Mouse (Mus musculus) left cerebral cortex, postnatal 25 days (tissue): ENCODE results near the gene Itgb5. TPM values are rescaled to one million over a fixed set of nuclear protein-coding genes. Genes with fewer than 3 reads are reported as not detected.

ENCODE experiments used
- DNase-seq, 2 experiments: peaks; one replicate each; pipeline ENCODE4 v3.0.0; 2022; ENCODE audit warnings: low spot score in 2 of 2, mixed read lengths in 1 of 2
- intact Hi-C: fragments of 180-260 bp; cut with DNase I; formaldehyde crosslinking; loops from one replicate; pipeline ENCODE4 v1.15.1; 2025
- total RNA-seq, 2 experiments: library from RNA; stranded (reverse); gene quantifications; 2 replicates each; pipeline ENCODE4 v1.2.3; 2021

Itgb5 gene
- total RNA-seq: 10 to 100 TPM; 37.3 to 39.3 TPM

DNA sequence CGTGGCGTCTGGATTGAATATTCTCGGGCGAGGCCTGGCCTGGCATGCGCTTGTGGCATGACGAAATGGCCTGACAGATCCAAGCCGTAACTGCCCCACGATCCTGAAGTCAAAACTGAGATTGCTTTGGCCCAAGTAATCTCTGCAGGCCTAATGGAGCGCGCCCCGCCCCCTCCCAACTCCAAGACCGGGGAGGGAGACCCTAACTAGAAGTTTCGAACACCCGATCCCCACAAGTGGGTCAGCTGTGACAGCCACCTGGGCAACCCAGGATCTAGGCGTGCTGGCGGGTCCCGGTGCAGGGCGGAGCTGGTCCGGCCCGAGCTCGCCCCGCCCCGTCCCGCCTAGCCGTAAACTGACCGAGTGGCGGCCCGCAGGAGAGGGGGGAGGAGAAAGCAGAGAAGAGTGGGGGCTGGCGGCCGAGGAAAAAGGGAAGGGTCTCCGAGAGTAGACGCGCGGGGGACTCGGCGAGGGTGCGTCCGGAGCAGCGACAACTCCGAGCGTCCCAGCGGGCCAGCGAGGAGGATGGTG is at the start of gene Itgb5:
Gene Itgb5, plus strand, starts transcription at position 365 of the 531 bp plus-strand sequence.
- intact Hi-C loops: loop anchor here (5.0 kb wide), 1 partner anchor 283 kb away; no protein-coding TSS in a partner anchor
- DNase-seq: peak in 1 of 2 experiments; percentile 37

DNA sequence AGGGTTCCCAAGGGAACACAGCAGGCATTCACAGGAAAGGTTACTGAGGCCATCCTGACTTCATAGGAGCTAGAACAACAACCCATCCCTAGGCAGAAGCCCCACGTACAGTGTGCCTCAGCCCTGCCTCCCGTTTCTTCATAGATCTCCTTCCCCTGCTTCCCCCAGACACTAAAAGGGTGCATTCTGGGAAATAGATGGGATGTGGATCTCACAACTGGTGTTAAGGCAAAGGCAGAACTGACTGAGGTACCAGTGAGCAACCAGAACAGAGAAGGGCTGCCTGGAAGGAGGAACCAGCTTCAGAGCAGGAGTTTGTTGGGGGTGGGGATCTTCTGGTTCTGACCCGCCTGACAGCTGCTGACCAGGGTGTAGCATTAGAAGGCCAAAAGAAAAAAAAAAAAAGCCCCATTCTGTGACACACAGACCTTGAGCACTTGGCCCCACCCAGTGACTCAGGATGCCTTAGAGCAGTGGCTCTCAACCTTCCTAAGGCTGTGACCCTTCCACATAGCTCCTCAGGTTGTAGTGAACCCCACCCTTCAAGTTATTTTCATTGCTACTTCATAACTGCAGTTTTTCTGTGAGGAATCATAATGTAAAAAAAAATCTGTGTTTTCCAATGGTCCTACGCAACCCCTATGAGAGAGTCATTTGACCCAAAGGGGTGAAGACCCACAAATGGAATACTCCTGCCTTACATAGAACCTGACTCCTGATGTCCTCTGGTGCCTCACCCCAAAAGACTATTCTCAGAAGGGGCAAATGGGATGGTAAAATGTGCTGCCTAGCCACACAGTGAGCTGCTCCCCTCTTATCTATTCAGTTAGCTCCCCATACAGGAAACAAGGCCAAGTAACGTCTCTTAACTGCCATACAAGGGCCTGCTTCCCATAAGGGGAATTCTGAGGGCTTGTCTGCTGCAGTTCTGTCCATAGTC is 47.4 kb upstream of the Itgb5 start:
- intact Hi-C loops: no loop called here
- DNase-seq: no peak

- intact Hi-C loops: no loop called here
- DNase-seq: no peak
Measured at GRCm38 (mm10) chr16:33782729-33783091, 46.8 kb upstream of the Itgb5 start.

DNA sequence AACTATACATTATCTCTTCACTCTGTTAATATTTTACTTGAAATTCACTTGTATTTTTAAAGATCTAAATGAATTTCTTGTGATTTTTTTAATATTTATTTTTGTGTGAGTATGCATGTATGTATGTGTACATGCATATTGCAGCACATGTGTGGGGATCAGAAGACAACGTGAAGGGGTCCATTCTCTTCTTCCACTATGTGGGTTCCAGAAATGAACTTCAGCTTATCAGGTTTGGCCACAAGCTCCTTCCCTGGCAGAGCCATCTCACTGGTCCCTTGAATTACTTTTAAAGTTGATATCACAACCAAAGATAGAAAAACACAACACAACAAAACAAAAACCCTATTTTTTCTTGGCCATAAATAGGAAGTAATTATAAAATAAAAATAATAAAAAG is 44.9 kb upstream of the Itgb5 start:
- DNase-seq: no peak
- intact Hi-C loops: no loop called here

DNA sequence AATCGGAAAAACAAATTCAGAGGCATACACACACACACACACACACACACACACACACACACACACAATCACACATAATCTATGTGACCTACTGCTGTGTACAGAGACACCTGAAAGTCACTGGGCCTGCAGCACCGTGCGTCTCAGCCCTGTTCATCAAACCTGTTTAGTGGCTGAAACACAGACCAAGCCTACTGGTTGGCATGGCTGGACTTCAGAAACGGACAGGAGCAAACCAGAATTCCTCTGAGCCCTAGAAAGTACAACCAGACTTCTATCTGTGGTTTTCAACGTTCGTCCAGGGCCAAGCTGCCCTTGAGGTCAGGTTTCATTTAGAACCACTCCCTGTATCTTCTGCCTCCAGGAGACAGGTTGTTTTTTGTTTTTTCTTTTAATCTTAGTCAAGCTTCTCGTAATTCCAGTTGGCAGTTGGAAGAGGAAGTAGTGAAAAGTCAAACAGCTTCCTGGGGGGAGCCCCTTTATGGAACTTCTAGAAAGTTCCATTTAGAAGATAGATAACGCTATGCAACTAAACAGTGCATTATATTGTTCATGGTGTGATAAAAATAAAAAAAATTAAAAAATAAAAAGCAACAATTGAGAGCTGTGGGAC is 44.3 kb upstream of the Itgb5 start:
- intact Hi-C loops: no loop called here
- no peak for DNase-seq

GRCm38 (mm10) chr16:33786657-33787390 is 42.6 kb upstream of the Itgb5 start:
- intact Hi-C loops: no loop called here
- no peak for DNase-seq

- no peak for DNase-seq
- intact Hi-C loops: no loop called here
Measured at GRCm38 (mm10) chr16:33793846-33794791, 35.3 kb upstream of the Itgb5 start, which contains the start of gene Muc13. Gene Muc13 (plus strand): TSS chr16:33794037.

GRCm38 (mm10) chr16:33795106-33795505 is 34.4 kb upstream of the Itgb5 start:
- intact Hi-C loops: no loop called here

DNA sequence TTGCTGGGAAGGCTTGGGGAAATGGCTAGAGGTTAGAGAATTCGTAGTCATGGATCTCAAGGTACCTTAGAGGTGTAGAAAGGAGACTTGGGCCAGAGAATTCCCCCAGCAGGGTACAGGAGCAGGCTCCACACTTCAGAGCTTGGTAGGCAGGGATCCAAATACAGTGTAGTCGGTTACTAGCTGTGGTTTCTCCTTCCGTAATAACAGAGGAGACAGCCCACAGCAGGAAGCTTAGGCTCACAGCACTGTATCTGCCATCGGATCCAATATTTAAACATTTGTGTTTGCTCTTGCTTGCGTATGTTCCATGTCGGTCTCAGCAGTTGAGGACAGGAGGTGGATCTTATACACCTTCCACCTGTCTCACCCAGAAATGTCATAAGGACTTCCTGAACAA is 33.6 kb upstream of the Itgb5 start:
- DNase-seq: no peak
- intact Hi-C loops: no loop called here

More at GRCm38 (mm10) chr16:33795106-33795505, 34.4 kb upstream of the Itgb5 start:
- DNase-seq: no peak

- intact Hi-C loops: no loop called here
- no peak for DNase-seq
Measured at GRCm38 (mm10) chr16:33796756-33797155, 32.7 kb upstream of the Itgb5 start.

DNA sequence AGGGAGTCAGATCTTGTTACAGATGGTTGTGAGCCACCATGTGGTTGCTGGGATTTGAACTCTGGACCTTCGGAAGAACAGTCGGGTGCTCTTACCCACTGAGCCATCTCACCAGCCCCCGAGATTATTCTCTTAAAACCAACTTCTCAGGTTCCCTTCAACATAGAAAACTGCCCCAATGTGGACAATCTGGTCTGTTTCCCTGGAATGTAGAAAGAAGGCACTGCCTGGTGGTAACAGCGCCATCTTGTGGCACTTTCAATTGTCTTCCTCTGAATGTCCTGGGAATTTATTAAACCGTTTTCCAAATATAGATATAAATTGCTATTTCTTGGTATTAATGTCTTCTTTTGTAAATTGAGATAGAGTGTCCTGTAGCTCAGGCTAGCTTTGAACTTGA is 31.6 kb upstream of the Itgb5 start:
- intact Hi-C loops: loop anchor here (1.0 kb wide), 1 partner anchor 53 kb away; no protein-coding TSS in a partner anchor

DNA sequence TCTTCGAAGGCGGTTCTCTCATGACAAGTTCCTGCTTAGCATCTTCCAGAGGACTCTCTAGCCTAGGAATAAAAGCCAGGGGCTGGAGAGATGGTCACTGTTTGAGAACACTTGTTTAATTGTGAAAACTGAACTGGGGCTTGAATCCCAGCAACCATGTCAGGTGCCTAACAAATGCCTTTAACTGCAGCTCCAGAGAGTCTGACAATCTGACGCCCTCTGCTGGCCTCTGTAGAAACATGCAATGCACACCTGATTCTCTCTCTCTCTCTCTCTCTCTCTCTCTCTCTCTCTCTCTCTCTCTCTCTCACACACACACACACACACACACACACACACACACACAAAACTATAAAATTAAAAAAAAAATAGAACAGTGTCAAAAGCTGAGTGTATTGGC is 19.5 kb upstream of the Itgb5 start:
- intact Hi-C loops: no loop called here

More for the DNA sequence above, 31.6 kb upstream of the Itgb5 start:
- DNase-seq: peak; percentile 50 to 51

DNA sequence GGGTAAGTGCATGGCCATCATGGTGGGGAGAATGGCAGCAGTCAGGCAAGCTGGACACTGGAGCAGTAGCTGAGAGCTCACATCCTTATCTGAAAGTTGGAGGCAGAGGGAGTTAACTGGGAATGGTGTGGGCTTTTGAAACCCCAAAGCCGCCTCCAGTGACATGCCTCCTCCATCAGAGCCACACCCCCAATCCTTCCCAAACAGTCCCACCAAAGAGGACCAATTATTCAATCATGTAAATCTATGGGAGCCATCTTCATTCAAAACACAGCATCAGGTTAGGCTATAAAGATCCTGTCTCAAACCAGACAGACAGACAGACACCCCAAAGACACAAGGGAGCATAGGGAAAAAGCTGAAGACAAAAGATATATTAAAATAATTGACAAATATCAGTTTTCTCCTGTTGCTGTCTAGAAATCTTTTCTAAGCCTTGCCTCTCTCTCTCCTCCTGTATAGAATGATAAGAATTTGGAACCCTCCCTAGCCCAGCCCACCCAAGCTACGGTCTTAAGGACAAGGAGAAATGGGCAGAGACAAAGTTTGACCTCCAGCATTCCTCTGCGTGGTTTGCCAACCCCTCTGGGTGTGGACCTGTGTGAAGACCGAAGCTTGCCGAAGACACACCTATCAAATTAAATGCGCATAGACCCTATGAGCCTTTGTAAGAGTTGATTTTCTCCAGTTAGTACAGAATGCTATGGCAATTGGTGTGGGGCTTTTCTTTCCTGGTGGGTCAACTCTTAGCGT is 10.9 kb upstream of the Itgb5 start:
- intact Hi-C loops: no loop called here
- DNase-seq: no peak

More for the DNA sequence above, 19.5 kb upstream of the Itgb5 start:
- no peak for DNase-seq

DNA sequence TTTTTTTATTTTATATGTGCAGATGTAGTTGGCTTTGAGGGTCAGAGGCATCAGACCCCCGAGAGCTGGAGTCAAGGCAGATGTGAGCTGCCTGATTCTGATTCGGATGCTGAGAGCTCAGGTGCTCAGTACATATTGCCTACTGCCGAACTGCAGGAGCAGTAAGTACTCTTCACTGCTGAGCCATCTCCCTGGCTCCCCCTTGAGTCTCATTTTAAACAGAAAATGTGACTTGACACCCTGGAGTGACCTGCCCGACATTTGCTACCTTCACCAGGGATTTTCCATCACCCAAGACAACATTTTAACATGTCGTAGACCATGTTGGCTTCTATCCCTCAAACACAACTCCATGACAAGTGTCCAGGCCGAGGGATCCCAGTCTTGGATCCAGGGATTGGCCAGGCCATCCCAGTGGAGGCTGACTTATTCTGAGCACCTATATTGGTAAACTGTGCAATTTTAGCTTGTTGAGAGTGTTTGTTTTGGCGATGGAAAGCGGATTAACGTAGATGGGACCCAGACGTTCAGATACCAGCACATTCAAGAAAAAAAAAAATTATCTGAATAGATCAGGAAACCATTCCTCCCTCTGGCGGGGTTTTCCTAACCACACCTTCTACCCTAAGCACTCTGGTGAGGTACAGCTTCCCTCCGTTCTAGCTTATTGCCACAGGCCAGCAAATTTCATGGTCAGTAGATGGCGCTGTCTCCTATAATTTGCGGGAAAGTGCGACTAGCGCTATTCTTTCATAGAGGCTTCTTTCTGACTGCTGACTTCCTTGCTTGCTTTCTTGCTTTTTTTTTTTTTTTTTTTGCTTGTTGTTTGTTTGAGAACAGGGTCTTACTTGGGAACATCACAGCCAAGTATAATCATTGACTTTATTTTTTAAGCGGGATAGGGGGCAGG is 8.9 kb upstream of the Itgb5 start:
- intact Hi-C loops: loop anchor here (1.0 to 2.0 kb wide), 2 partner anchors 131 to 168 kb away; no protein-coding TSS in a partner anchor
- DNase-seq: peak; percentile 87 to 92

GRCm38 (mm10) chr16:33824603-33825002 is 4.9 kb upstream of the Itgb5 start:
- no peak for DNase-seq
- intact Hi-C loops: loop anchor here (5.0 kb wide), 1 partner anchor 288 kb away; no protein-coding TSS in a partner anchor

DNA sequence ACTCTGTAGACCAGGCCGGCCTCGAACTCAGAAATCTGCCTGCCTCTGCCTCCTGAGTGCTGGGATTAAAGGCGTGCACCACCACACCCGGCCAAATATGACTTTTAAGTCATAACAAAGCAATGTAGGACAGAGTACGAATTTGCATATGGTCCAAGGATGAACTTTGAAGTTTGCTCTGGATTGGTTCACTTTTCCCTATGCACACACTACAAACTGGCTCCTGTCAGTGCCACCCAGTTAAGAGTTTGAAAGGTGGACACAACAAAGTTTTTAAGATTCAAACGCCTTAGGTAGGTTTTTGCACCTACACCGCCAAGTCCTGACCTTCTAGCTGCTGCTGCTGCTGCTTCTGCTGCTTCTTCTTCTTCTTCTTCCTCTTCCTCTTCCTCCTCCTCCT is 969 bp upstream of the Itgb5 start:
- intact Hi-C loops: loop anchor here (5.0 kb wide), 1 partner anchor 284 kb away; no protein-coding TSS in a partner anchor

More for the DNA sequence above, 969 bp upstream of the Itgb5 start:
- no peak for DNase-seq
